Mouse (Mus musculus): ENCODE measurements around the gene Ptcd1. TPM values are rescaled to one million over a fixed set of nuclear protein-coding genes. Genes with fewer than 3 reads are reported as not detected.
"Not testable (repeated sequence)": the region's sequence is repeated elsewhere in the genome, so short reads cannot be mapped to it uniquely, and the experiment has no call there.

Ptcd1 gene
- total RNA-seq (2021) (10 to 100 TPM; 24.0 to 27.0 TPM), polyA plus RNA-seq (2012; rRNA removed) (13.2 and 16.8 TPM in 2 replicates)
- long read RNA-seq, transcript Ptcd1-201 (9 exons, 3,087 nt) = major isoform, 26 of 39 reads
- long read RNA-seq, partial matches to known transcripts = 9 of 39 reads
- long read RNA-seq, other reads (novel, unspliced or antisense) = 4 of 39 reads

GRCm38 (mm10) chr5:145166536-145167305, at the start of gene Ptcd1, which contains the start of gene Cpsf4:
Gene Ptcd1 (minus strand): TSS chr5:145167108.
Gene Cpsf4 (plus strand): TSS chr5:145167213.
- Histone ChIP-seq H3K36me3 (ENCODE audit: control insufficient read depth, insufficient read depth, low read length) (peaks cover 3% of the 10 kb centered on the region; the same call in 1 of the 2 replicates), H3K27ac (peak within 1 kb of the TSS; percentile 95), H3K4me3 (peak within 1 kb of the TSS; percentile 82), H3K9ac (ENCODE audit: low read depth, low read length) (peak within 1 kb of the TSS; percentile 93), H3K79me2 (replicated peaks; ENCODE audit: control insufficient read depth, insufficient read depth, low read length) (peaks cover 2% of the 10 kb centered on the region; the same call in 1 of the 2 replicates), H3K27me3 (ENCODE audit: control insufficient read depth, insufficient read depth, low read length) (no peaks in the 10 kb centered on the region), H3K4me1 (ENCODE audit: control insufficient read depth, insufficient read depth, low read length) (peaks cover 7% of the 10 kb centered on the region)
- WGBS = under 1% methylated on average over 50 of the region's 51 CpGs
- intact Hi-C loops (cut with DNase I) = loop anchor here (1.0 to 5.0 kb wide), 4 partner anchors 24 to 1854 kb away; partner anchors contain the start of genes Bud31 and Pdap1
- peak; percentile 99 for DNase-seq
- peak; percentile 96 for TF ChIP-seq POLR2A (IDR thresholded peaks at IDR 0.05; ENCODE audit: insufficient read depth, low read depth, low read length)
- peak; percentile 68; the same call in 1 of the 2 replicates for TF ChIP-seq EP300 (IDR thresholded peaks at IDR 0.05; ENCODE audit: insufficient read depth, low read depth, low read length)
- no peak for TF ChIP-seq CTCF (IDR thresholded peaks at IDR 0.05)

- no peaks in the 10 kb centered on the region for H3K36me3 ChIP-seq (ENCODE audit: control insufficient read depth, insufficient read depth, low read length)
Measured at GRCm38 (mm10) chr5:145214679-145215078, 47.8 kb upstream of the Ptcd1 start.

GRCm38 (mm10) chr5:145213505-145213904, 46.6 kb upstream of the Ptcd1 start:
- no peaks in the 10 kb centered on the region for H3K27me3 ChIP-seq (ENCODE audit: control insufficient read depth, insufficient read depth, low read length)
- H3K9ac ChIP-seq (ENCODE audit: low read depth, low read length) = no peak overlapping the region
- no peak overlapping the region for H3K4me3 ChIP-seq
- no peaks in the 10 kb centered on the region for H3K4me1 ChIP-seq (ENCODE audit: control insufficient read depth, insufficient read depth, low read length)
- DNase-seq = no peak
- TF ChIP-seq EP300 (IDR thresholded peaks at IDR 0.05; ENCODE audit: insufficient read depth, low read depth, low read length) (no peak), CTCF (IDR thresholded peaks at IDR 0.05) (no peak), POLR2A (IDR thresholded peaks at IDR 0.05; ENCODE audit: insufficient read depth, low read depth, low read length) (no peak)
- H3K27ac ChIP-seq = no peak overlapping the region
- no peaks in the 10 kb centered on the region for H3K36me3 ChIP-seq (ENCODE audit: control insufficient read depth, insufficient read depth, low read length)
- H3K79me2 ChIP-seq (replicated peaks; ENCODE audit: control insufficient read depth, insufficient read depth, low read length) = no peaks in the 10 kb centered on the region
- intact Hi-C loops (cut with DNase I) = no loop called here
- WGBS = 92% methylated on average over 3 of the region's 3 CpGs

More at GRCm38 (mm10) chr5:145214679-145215078, 47.8 kb upstream of the Ptcd1 start:
- 63% methylated on average over 4 of the region's 4 CpGs for WGBS
- H3K9ac ChIP-seq (ENCODE audit: low read depth, low read length) = no peak overlapping the region
- H3K27me3 ChIP-seq (ENCODE audit: control insufficient read depth, insufficient read depth, low read length) = no peaks in the 10 kb centered on the region
- no peak overlapping the region for H3K4me3 ChIP-seq
- no peak for DNase-seq
- H3K27ac ChIP-seq = no peak overlapping the region
- H3K79me2 ChIP-seq (replicated peaks; ENCODE audit: control insufficient read depth, insufficient read depth, low read length) = no peaks in the 10 kb centered on the region
- intact Hi-C loops (cut with DNase I) = no loop called here
- TF ChIP-seq POLR2A (IDR thresholded peaks at IDR 0.05; ENCODE audit: insufficient read depth, low read depth, low read length) (no peak), CTCF (IDR thresholded peaks at IDR 0.05) (peak; percentile 68), EP300 (IDR thresholded peaks at IDR 0.05; ENCODE audit: insufficient read depth, low read depth, low read length) (no peak)
- H3K4me1 ChIP-seq (ENCODE audit: control insufficient read depth, insufficient read depth, low read length) = no peaks in the 10 kb centered on the region

GRCm38 (mm10) chr5:145212216-145212615, 45.3 kb upstream of the Ptcd1 start:
- no peak overlapping the region for H3K4me3 ChIP-seq
- H3K36me3 ChIP-seq (ENCODE audit: control insufficient read depth, insufficient read depth, low read length) = no peaks in the 10 kb centered on the region
- TF ChIP-seq CTCF (IDR thresholded peaks at IDR 0.05) = no peak
- TF ChIP-seq POLR2A (IDR thresholded peaks at IDR 0.05; ENCODE audit: insufficient read depth, low read depth, low read length) = no peak
- TF ChIP-seq EP300 (IDR thresholded peaks at IDR 0.05; ENCODE audit: insufficient read depth, low read depth, low read length) = no peak
- H3K79me2 ChIP-seq (replicated peaks; ENCODE audit: control insufficient read depth, insufficient read depth, low read length) = no peaks in the 10 kb centered on the region
- no peak overlapping the region for H3K27ac ChIP-seq
- intact Hi-C loops (cut with DNase I) = no loop called here
- H3K27me3 ChIP-seq (ENCODE audit: control insufficient read depth, insufficient read depth, low read length) = no peaks in the 10 kb centered on the region
- H3K4me1 ChIP-seq (ENCODE audit: control insufficient read depth, insufficient read depth, low read length) = no peaks in the 10 kb centered on the region
- 92% methylated on average over 4 of the region's 4 CpGs for WGBS
- H3K9ac ChIP-seq (ENCODE audit: low read depth, low read length) = no peak overlapping the region
- no peak for DNase-seq

- no peaks in the 10 kb centered on the region for H3K27me3 ChIP-seq (ENCODE audit: control insufficient read depth, insufficient read depth, low read length)
- no peaks in the 10 kb centered on the region for H3K36me3 ChIP-seq (ENCODE audit: control insufficient read depth, insufficient read depth, low read length)
- DNase-seq = no peak
- no peak overlapping the region for H3K27ac ChIP-seq
- peaks cover 2% of the 10 kb centered on the region; the same call in 1 of the 2 replicates for H3K79me2 ChIP-seq (replicated peaks; ENCODE audit: control insufficient read depth, insufficient read depth, low read length)
- no peak overlapping the region for H3K4me3 ChIP-seq
- intact Hi-C loops (cut with DNase I) = no loop called here
- H3K9ac ChIP-seq (ENCODE audit: low read depth, low read length) = no peak overlapping the region
- no peaks in the 10 kb centered on the region for H3K4me1 ChIP-seq (ENCODE audit: control insufficient read depth, insufficient read depth, low read length)
- WGBS = 97% methylated on average over 4 of the region's 4 CpGs
- TF ChIP-seq EP300 (IDR thresholded peaks at IDR 0.05; ENCODE audit: insufficient read depth, low read depth, low read length) (no peak), POLR2A (IDR thresholded peaks at IDR 0.05; ENCODE audit: insufficient read depth, low read depth, low read length) (no peak), CTCF (IDR thresholded peaks at IDR 0.05) (no peak)
Measured at GRCm38 (mm10) chr5:145211340-145211739, 44.4 kb upstream of the Ptcd1 start.

DNA sequence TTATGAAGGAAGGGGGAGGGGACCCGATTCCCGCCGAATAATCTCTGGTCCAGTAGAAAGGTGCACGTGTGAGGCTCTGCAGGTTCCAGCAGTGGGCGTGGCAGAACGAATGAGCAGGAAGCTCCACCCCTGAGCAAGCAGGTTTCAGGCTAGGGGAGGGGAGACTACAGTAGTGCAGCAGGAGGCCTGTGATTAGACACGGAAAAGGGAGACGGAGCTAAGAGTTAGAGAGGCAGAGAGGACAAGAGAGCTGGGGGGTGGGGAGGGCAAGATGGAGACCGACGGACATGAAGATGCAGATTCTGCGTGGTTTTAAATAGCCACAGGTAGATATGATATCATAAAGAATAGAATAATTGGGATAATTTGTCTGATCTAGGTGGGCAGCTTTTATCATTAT, 41.5 kb upstream of the Ptcd1 start:
- H3K9ac ChIP-seq (ENCODE audit: low read depth, low read length); H3K4me1 ChIP-seq (ENCODE audit: control insufficient read depth, insufficient read depth, low read length); H3K27ac ChIP-seq; H3K36me3 ChIP-seq (ENCODE audit: control insufficient read depth, insufficient read depth, low read length); DNase-seq; H3K4me3 ChIP-seq; intact Hi-C loops (cut with DNase I); H3K27me3 ChIP-seq (ENCODE audit: control insufficient read depth, insufficient read depth, low read length); H3K79me2 ChIP-seq (replicated peaks; ENCODE audit: control insufficient read depth, insufficient read depth, low read length): not testable (repeated sequence)
- 64% methylated on average over 11 of the region's 11 CpGs for WGBS
